Mouse (Mus musculus) embryo, embryonic 9.5 days (tissue): ENCODE results near the gene Olfr992.
"Not testable (repeated sequence)": the region's sequence is repeated elsewhere in the genome, so short reads cannot be mapped to it uniquely, and the experiment has no call there.

Experiments used
- DNase-seq: peaks from one replicate; pipeline ENCODE4 v3.0.0-alpha.2; 2017; ENCODE audit errors: extremely low spot score

Olfr992 gene

DNA sequence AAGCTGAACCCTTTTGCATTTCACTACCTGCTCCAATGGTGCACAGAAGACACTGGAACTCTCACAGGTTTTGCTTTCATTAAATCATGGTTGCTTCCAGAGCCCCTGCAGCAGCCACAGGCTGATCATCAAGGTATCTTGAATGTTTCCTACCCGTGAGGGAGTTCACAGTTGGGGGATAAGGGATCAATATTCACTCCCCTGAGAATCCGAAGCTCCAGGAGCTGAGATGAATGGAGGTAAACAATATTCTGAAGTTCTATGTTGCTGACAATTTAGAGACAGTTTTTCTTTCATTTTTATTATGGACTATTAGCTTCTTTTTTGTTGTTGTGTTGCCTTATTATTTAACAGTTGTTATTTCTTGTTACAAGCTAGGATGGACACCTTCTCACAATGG is at the start of gene Olfr992:
Gene Olfr992, minus strand, starts transcription at position 101 of the 400 bp plus-strand sequence.
- no peak for DNase-seq

DNA sequence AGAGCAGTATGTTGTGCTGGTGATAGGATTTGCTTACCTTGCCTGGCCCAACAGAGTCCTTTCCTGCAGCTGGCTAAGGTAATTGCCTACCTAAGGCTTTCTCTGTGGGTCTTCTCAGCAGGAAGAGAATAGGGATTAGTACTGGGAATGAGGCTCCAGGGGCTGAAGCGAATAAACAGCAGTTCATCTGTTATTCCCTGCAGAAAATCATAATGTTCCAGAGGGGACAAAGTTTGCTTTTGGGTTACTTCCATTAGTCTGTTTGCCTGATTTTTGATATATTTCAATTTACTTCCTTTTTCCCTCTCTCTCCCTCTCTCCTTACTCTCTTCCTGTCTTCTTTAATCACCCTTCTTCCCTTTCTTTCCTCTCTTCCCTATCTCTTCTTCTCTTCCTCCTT is 34.3 kb upstream of the Olfr992 start, which contains the start of gene Olfr995:
Gene Olfr995, minus strand, starts transcription at position 101 of the 400 bp plus-strand sequence.
- DNase-seq, result no peak

DNA sequence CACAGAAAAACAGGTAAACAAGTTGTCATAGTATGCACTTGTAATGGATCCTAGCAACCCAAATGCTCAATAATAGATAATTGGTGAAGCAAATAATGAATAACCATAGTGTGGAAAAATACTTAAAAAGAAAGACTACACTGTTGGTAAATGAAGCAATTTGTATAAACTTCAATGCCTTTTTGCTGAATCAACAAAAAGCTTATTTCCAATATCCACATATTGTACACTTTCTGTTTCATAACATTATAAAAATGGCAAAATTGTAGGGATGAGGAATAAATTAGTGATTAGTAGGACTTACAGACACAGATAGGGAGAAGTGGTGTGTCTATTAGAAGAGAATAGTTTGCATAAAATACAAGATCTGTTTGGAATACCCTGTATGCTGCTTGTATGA is 33.3 kb upstream of the Olfr992 start:
- DNase-seq, result no peak

DNA sequence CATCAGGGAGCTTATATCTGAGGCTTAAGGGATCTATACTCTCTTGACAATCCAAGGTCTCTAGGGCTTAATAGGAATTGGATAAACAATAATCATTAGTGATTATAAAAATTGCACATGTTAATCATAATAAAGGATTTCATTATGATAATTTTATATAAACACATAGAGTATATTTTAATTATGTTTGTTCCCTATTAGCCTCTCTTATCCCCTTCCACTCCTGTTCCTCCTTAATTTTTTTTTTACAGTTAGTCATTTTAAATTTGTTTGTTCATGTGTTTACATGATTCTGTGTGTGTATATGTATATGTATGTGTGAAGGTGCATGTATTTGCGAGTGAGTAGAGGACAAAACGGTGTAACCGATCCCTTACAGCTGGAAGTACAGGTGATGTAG is 27.1 kb upstream of the Olfr992 start, which contains the start of gene Olfr994:
Gene Olfr994, minus strand, starts transcription at position 101 of the 400 bp plus-strand sequence.
- no peak for DNase-seq

DNA sequence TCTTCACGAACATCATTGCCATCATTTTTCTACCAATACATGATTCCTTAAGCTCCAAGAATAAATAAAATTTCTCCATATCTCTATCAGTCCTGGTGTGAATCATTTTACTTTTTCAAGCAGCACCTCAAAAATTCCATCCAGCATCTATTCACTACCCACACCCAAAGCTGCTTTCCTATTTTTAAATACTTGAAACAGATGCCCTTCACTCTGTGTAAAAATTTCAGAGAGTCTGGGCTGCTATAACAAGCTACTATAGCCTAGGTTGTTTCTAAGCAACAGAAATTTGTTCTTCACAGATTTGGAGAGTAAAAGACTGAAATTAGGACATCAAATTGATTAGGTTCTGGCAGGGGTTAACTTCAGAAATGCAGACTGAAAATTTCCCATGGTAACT is 16.6 kb upstream of the Olfr992 start:
- no peak for DNase-seq

DNA sequence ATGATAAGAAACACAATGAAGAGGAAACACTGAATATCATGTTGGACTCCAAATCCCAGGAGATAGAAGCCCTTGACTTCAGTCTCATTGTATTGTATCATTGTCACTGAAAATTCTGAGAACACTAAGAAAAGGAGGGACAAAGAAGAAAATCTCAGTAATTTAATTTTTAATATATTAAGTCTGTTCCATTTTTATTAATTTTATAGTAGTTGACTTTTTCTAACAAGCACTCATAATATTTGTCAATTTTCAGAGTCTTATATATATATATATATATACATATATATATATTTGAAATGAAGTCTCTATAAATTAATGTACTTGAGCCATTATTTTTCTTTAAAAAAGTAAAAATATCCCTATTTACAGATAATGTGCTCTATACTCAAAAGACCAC is 5.5 kb upstream of the Olfr992 start, which contains the start of gene Olfr993:
Gene Olfr993, minus strand, starts transcription at position 101 of the 400 bp plus-strand sequence.
- DNase-seq, result no peak

DNA sequence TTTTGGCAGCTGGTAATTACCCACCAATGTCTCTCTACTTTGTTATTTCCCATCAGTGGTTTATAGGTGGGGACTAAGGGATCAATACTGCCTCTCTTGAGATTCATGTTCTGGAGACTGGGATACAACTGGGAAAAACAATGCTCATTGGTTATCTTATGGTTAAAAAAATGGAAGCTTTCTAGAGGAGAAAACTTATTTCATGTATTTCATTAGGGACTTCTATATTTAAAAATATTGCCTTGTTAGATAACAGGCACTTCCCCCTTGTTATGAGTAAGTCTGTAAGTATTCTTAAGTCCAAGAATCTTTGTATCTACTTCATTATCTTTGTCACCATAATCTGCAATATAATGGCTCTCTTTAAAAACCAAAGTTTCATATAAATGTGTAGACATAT is 46.1 kb downstream of the Olfr992 start, which contains the start of gene Olfr988:
Gene Olfr988, minus strand, starts transcription at position 101 of the 400 bp plus-strand sequence.
- not testable (repeated sequence) for DNase-seq
